Mouse (Mus musculus): ENCODE results near the gene Rab44.
"Not testable (repeated sequence)": the region's sequence is repeated elsewhere in the genome, so short reads cannot be mapped to it uniquely, and the experiment has no call there.

Gene Rab44

GRCm38 (mm10) chr17:29091348-29091944 is 22.5 kb upstream of the Rab44 start:
- DNase-seq (ENCODE audit: low spot score) = no peak

- DNase-seq (ENCODE audit: low spot score) = no peak
These were observed 21.4 kb upstream of the Rab44 start for GRCm38 (mm10) chr17:29092497-29092896.

GRCm38 (mm10) chr17:29093110-29093952 is 20.6 kb upstream of the Rab44 start:
- DNase-seq (ENCODE audit: low spot score) = peak; percentile 52

GRCm38 (mm10) chr17:29093961-29094309 is 20.0 kb upstream of the Rab44 start:
- no peak for DNase-seq (ENCODE audit: low spot score)

- DNase-seq (ENCODE audit: low spot score) = no peak
These were observed 19.4 kb upstream of the Rab44 start for GRCm38 (mm10) chr17:29094310-29095181.

- DNase-seq (ENCODE audit: low spot score) = peak; percentile 93
These were observed 18.7 kb upstream of the Rab44 start for GRCm38 (mm10) chr17:29095201-29095733.

- no peak for DNase-seq (ENCODE audit: low spot score)
These were observed 17.7 kb upstream of the Rab44 start for GRCm38 (mm10) chr17:29096245-29096644.

- peak; percentile 10 for DNase-seq (ENCODE audit: low spot score)
These were observed 16.9 kb upstream of the Rab44 start for GRCm38 (mm10) chr17:29096851-29097561.

GRCm38 (mm10) chr17:29098291-29098690 is 15.7 kb upstream of the Rab44 start:
- DNase-seq (ENCODE audit: low spot score) = no peak

GRCm38 (mm10) chr17:29099076-29099475 is 14.9 kb upstream of the Rab44 start:
- no peak for DNase-seq (ENCODE audit: low spot score)

- DNase-seq (ENCODE audit: low spot score) = no peak
These were observed 13.3 kb upstream of the Rab44 start for GRCm38 (mm10) chr17:29100627-29101026.

- not testable (repeated sequence) for DNase-seq (ENCODE audit: low spot score)
These were observed 3.6 kb upstream of the Rab44 start for GRCm38 (mm10) chr17:29110356-29110755.

GRCm38 (mm10) chr17:29111332-29111731 is 2.6 kb upstream of the Rab44 start:
- DNase-seq (ENCODE audit: low spot score) = no peak

- no peak for DNase-seq (ENCODE audit: low spot score)
These were observed 2.1 kb downstream of the Rab44 start for GRCm38 (mm10) chr17:29116023-29116422.

- no peak for DNase-seq (ENCODE audit: low spot score)
These were observed 3.2 kb downstream of the Rab44 start for GRCm38 (mm10) chr17:29117006-29117648.

GRCm38 (mm10) chr17:29118057-29118456 is 4.1 kb downstream of the Rab44 start:
- no peak for DNase-seq (ENCODE audit: low spot score)

- no peak for DNase-seq (ENCODE audit: low spot score)
These were observed 6.7 kb downstream of the Rab44 start for GRCm38 (mm10) chr17:29120666-29121065.

GRCm38 (mm10) chr17:29122817-29123216 is 8.9 kb downstream of the Rab44 start:
- DNase-seq (ENCODE audit: low spot score) = peak; percentile 5

GRCm38 (mm10) chr17:29123578-29124174 is 9.7 kb downstream of the Rab44 start:
- DNase-seq (ENCODE audit: low spot score) = peak; percentile 5

- peak; percentile 1 for DNase-seq (ENCODE audit: low spot score)
These were observed 12.6 kb downstream of the Rab44 start for GRCm38 (mm10) chr17:29126561-29126960.

- DNase-seq (ENCODE audit: low spot score) = no peak
These were observed 15.4 kb downstream of the Rab44 start for GRCm38 (mm10) chr17:29129341-29129740.
